Mouse (Mus musculus) heart, adult 2 months (tissue): ENCODE results near the gene Olfr1033.

ENCODE experiments used
- CTCF ChIP-seq: fragments of 200-600 bp; IDR thresholded peaks from 2 replicates; pipeline ENCODE4 v1.8.1; 2022; ENCODE audit warnings: antibody characterized with exemption, mild to moderate bottlenecking, moderate library complexity
- EP300 ChIP-seq: fragments of 200-500 bp; IDR thresholded peaks from 2 replicates; pipeline ENCODE4 v1.6.1; 2011; ENCODE audit warnings: low read depth, low read length, control low read depth; ENCODE audit not compliant: insufficient read depth
- POLR2A ChIP-seq: fragments of 200-500 bp; IDR thresholded peaks from 2 replicates; pipeline ENCODE4 v1.6.1; 2011; ENCODE audit warnings: mild to moderate bottlenecking, low read depth, low read length, control low read depth; ENCODE audit not compliant: insufficient read depth

GRCm38 (mm10) chr2:85978976-85979375 is 41.5 kb upstream of the Olfr1033 start, which contains the start of gene Olfr1030:
- TF ChIP-seq EP300 (no peak), POLR2A (no peak), CTCF (no peak)
